Mouse (Mus musculus) midbrain, embryonic 16.5 days (tissue): ENCODE measurements around the gene Adgrl2. TPM values are rescaled to one million over a fixed set of nuclear protein-coding genes. Genes with fewer than 3 reads are reported as not detected.
A peak's percentile ranks its signal among the peaks of the same experiment; 100 is the strongest.

Experiments
- ATAC-seq: fragments of 200-750 bp; cut with Nextera tagmentation; 2 replicates; pipeline ENCODE4 v1.8.0; 2017; ENCODE audit warnings: moderate TSS enrichment
- H3K27ac ChIP-seq: fragments of 300-500 bp; sonication (generic); 2 replicates; pipeline ENCODE4 v1.5.1; 2014; ENCODE audit warnings: mild to moderate bottlenecking, low read length, mixed read lengths
- H3K27me3 ChIP-seq: fragments of 300-500 bp; sonication (generic); 2 replicates; pipeline ENCODE4 v1.6.1; 2014; ENCODE audit warnings: low read depth, low read length, mixed read lengths; ENCODE audit not compliant: control insufficient read depth, insufficient read depth
- H3K36me3 ChIP-seq: fragments of 300-500 bp; sonication (generic); 2 replicates; pipeline ENCODE4 v1.6.1; 2014; ENCODE audit warnings: mild to moderate bottlenecking, low read length, moderate library complexity, mixed read lengths; ENCODE audit not compliant: control insufficient read depth, insufficient read depth
- H3K4me1 ChIP-seq: fragments of 300-500 bp; sonication (generic); 2 replicates; pipeline ENCODE4 v1.6.1; 2014; ENCODE audit warnings: mild to moderate bottlenecking, low read length, mixed read lengths; ENCODE audit not compliant: control insufficient read depth, insufficient read depth
- H3K4me2 ChIP-seq: fragments of 300-500 bp; sonication (generic); 2 replicates; pipeline ENCODE4 v1.6.1; 2014; ENCODE audit warnings: mild to moderate bottlenecking, low read length, mixed read lengths
- H3K4me3 ChIP-seq: fragments of 300-500 bp; sonication (generic); 2 replicates; pipeline ENCODE4 v1.5.1; 2014; ENCODE audit warnings: low read depth, mild to moderate bottlenecking, low read length, moderate library complexity, mixed read lengths
- H3K9ac ChIP-seq: fragments of 300-500 bp; sonication (generic); 2 replicates; pipeline ENCODE4 v1.6.1; 2014; ENCODE audit warnings: low read depth, low read length, mixed read lengths
- H3K9me3 ChIP-seq: fragments of 300-500 bp; sonication (generic); replicated peaks from 2 replicates; pipeline ENCODE4 v1.6.1; 2014; ENCODE audit warnings: mild to moderate bottlenecking, low read length, mixed read lengths; ENCODE audit not compliant: control insufficient read depth, poor library complexity, severe bottlenecking
- WGBS: fragments of 180-500 bp; shearing (Covaris S2); extraction: QIAGEN DNeasy Blood & Tissue Kit; methylation state at CpG from one replicate; pipeline ENCODE4 v1.1.7; 2014; 5-methylcytosine and 5-hydroxymethylcytosine counted together
- polyA plus RNA-seq: library from polyadenylated mRNA; unstranded; fragments of >200 nt; fragmentation: Nextera tagmentation; extraction: Ambion mirVana; gene quantifications from 2 replicates; pipeline ENCODE4 v1.2.1, GENCODE M21; 2015

Gene Adgrl2
- polyA plus RNA-seq, 1 experiment from 2014 or later = 119 TPM

- ATAC-seq = 0 out of 2 replicates have a peak, but pooled peaks have one; percentile 8
- H3K4me2 ChIP-seq = no peak overlapping the region
- H3K4me1 ChIP-seq = peaks cover 13% of the 10 kb centered on the region
These were observed 84.2 kb downstream of the Adgrl2 start for GRCm38 (mm10) chr3:148905906-148906779.

GRCm38 (mm10) chr3:148905435-148905834, 84.9 kb downstream of the Adgrl2 start:
- no peaks in the 10 kb centered on the region for H3K9me3 ChIP-seq
- no peaks in the 10 kb centered on the region for H3K36me3 ChIP-seq
- no peak for ATAC-seq
- H3K4me2 ChIP-seq = no peak overlapping the region
- H3K4me3 ChIP-seq = no peak overlapping the region
- no peaks in the 10 kb centered on the region for H3K27me3 ChIP-seq
- H3K27ac ChIP-seq = no peak overlapping the region
- 75% methylated on average over 7 of the region's 7 CpGs for WGBS
- H3K9ac ChIP-seq = no peak overlapping the region
- peaks cover 13% of the 10 kb centered on the region for H3K4me1 ChIP-seq

More at GRCm38 (mm10) chr3:148905906-148906779, 84.2 kb downstream of the Adgrl2 start:
- Histone ChIP-seq H3K36me3 (no peaks in the 10 kb centered on the region), H3K27me3 (no peaks in the 10 kb centered on the region), H3K27ac (no peak overlapping the region), H3K4me3 (no peak overlapping the region), H3K9me3 (no peaks in the 10 kb centered on the region), H3K9ac (no peak overlapping the region)
- WGBS = 72% methylated on average over 13 of the region's 13 CpGs

GRCm38 (mm10) chr3:148899857-148900256, 90.5 kb downstream of the Adgrl2 start:
- 53% methylated on average over 6 of the region's 6 CpGs for WGBS
- no peak for ATAC-seq
- no peaks in the 10 kb centered on the region for H3K9me3 ChIP-seq
- H3K4me3 ChIP-seq = no peak overlapping the region
- H3K27me3 ChIP-seq = no peaks in the 10 kb centered on the region
- no peak overlapping the region for H3K4me2 ChIP-seq
- H3K36me3 ChIP-seq = no peaks in the 10 kb centered on the region
- H3K9ac ChIP-seq = no peak overlapping the region
- H3K27ac ChIP-seq = no peak overlapping the region
- H3K4me1 ChIP-seq = peaks cover 7% of the 10 kb centered on the region

GRCm38 (mm10) chr3:148899416-148899815, 90.9 kb downstream of the Adgrl2 start:
- Histone ChIP-seq H3K9ac (no peak overlapping the region), H3K9me3 (no peaks in the 10 kb centered on the region), H3K4me1 (peaks cover 7% of the 10 kb centered on the region), H3K4me3 (no peak overlapping the region), H3K27ac (no peak overlapping the region), H3K36me3 (no peaks in the 10 kb centered on the region), H3K4me2 (no peak overlapping the region), H3K27me3 (no peaks in the 10 kb centered on the region)
- ATAC-seq = no peak
- WGBS = 57% methylated on average over 6 of the region's 6 CpGs

GRCm38 (mm10) chr3:148898535-148899250, 91.7 kb downstream of the Adgrl2 start:
- H3K27ac ChIP-seq = no peak overlapping the region
- H3K9me3 ChIP-seq = no peaks in the 10 kb centered on the region
- H3K4me2 ChIP-seq = no peak overlapping the region
- H3K4me1 ChIP-seq = peaks cover 7% of the 10 kb centered on the region
- H3K4me3 ChIP-seq = no peak overlapping the region
- no peak for ATAC-seq
- no peak overlapping the region for H3K9ac ChIP-seq
- H3K36me3 ChIP-seq = no peaks in the 10 kb centered on the region
- WGBS = 80% methylated on average over 8 of the region's 8 CpGs
- no peaks in the 10 kb centered on the region for H3K27me3 ChIP-seq

GRCm38 (mm10) chr3:148896281-148896680, 94.1 kb downstream of the Adgrl2 start:
- Histone ChIP-seq H3K27me3 (no peaks in the 10 kb centered on the region), H3K4me2 (no peak overlapping the region), H3K27ac (no peak overlapping the region), H3K4me3 (no peak overlapping the region), H3K4me1 (peaks cover 7% of the 10 kb centered on the region), H3K9ac (no peak overlapping the region), H3K9me3 (no peaks in the 10 kb centered on the region), H3K36me3 (no peaks in the 10 kb centered on the region)
- peak; percentile 15; the same call in 1 of the 2 replicates for ATAC-seq
- 73% methylated on average over 10 of the region's 10 CpGs for WGBS

- H3K36me3 ChIP-seq = no peaks in the 10 kb centered on the region
- H3K4me1 ChIP-seq = peaks cover 7% of the 10 kb centered on the region
- peak; percentile 27; the same call in 1 of the 2 replicates for ATAC-seq
- H3K9ac ChIP-seq = no peak overlapping the region
- no peak overlapping the region for H3K4me2 ChIP-seq
- H3K27ac ChIP-seq = no peak overlapping the region
- H3K4me3 ChIP-seq = no peak overlapping the region
- no peaks in the 10 kb centered on the region for H3K9me3 ChIP-seq
- 80% methylated on average over 13 of the region's 13 CpGs for WGBS
- H3K27me3 ChIP-seq = no peaks in the 10 kb centered on the region
These were observed 94.8 kb downstream of the Adgrl2 start for GRCm38 (mm10) chr3:148895396-148896109.

GRCm38 (mm10) chr3:148894867-148895266, 95.5 kb downstream of the Adgrl2 start:
- Histone ChIP-seq H3K4me3 (no peak overlapping the region), H3K9me3 (no peaks in the 10 kb centered on the region), H3K4me2 (no peak overlapping the region), H3K27ac (no peak overlapping the region), H3K27me3 (no peaks in the 10 kb centered on the region), H3K9ac (no peak overlapping the region), H3K4me1 (peaks cover 7% of the 10 kb centered on the region), H3K36me3 (0 out of 2 replicates have a peak, but pooled peaks cover 2% of the 10 kb centered on the region)
- WGBS = 76% methylated on average over 8 of the region's 8 CpGs
- no peak for ATAC-seq
